Mouse (Mus musculus) monocyte, adult 5-6 weeks (primary cell): ENCODE results near the gene Mex3d. TPM values are rescaled to one million over a fixed set of nuclear protein-coding genes. Genes with fewer than 3 reads are reported as not detected.

Experiments
- ATAC-seq: fragments of 153-309, 156-312 bp; replicated peaks from 2 replicates; pipeline ENCODE4 v1.8.0; 2017; ENCODE audit warnings: mild to moderate bottlenecking; ENCODE audit not compliant: low TSS enrichment, insufficient number of reproducible peaks, severe bottlenecking, poor library complexity, low FRiP score
- total RNA-seq: library from RNA; stranded (forward); fragments of 200-1000, 200-491, 200-594 nt; gene quantifications from 3 replicates; pipeline ENCODE4 v1.2.3, GENCODE M21; 2017

Gene Mex3d
- total RNA-seq, 1 experiment from 2014 or later, result 4.1 TPM

GRCm38 (mm10) chr10:80392687-80393086 is 5.2 kb upstream of the Mex3d start:
- no peak for ATAC-seq

- no peak for ATAC-seq
Observed at GRCm38 (mm10) chr10:80390697-80391096, 3.2 kb upstream of the Mex3d start.

GRCm38 (mm10) chr10:80389185-80389708 is 1.8 kb upstream of the Mex3d start:
- ATAC-seq, result no peak

- no peak for ATAC-seq
Observed at GRCm38 (mm10) chr10:80388731-80389130, 1.3 kb upstream of the Mex3d start.

GRCm38 (mm10) chr10:80386735-80387471 is 556 bp downstream of the Mex3d start:
- no peak for ATAC-seq

GRCm38 (mm10) chr10:80385811-80386734 is 1.4 kb downstream of the Mex3d start:
- ATAC-seq, result no peak

GRCm38 (mm10) chr10:80385310-80385709 is 2.1 kb downstream of the Mex3d start:
- ATAC-seq, result no peak

GRCm38 (mm10) chr10:80384709-80385108 is 2.8 kb downstream of the Mex3d start:
- no peak for ATAC-seq

GRCm38 (mm10) chr10:80384115-80384639 is 3.3 kb downstream of the Mex3d start:
- ATAC-seq, result no peak

GRCm38 (mm10) chr10:80383431-80383830 is 4.0 kb downstream of the Mex3d start:
- ATAC-seq, result no peak

GRCm38 (mm10) chr10:80382641-80383365 is 4.7 kb downstream of the Mex3d start:
- no peak for ATAC-seq

- no peak for ATAC-seq
Observed at GRCm38 (mm10) chr10:80377716-80378115, 9.7 kb downstream of the Mex3d start.

- ATAC-seq, result peak; percentile 96
Observed at GRCm38 (mm10) chr10:80376160-80376559, 11.3 kb downstream of the Mex3d start.

GRCm38 (mm10) chr10:80374063-80374462 is 13.4 kb downstream of the Mex3d start:
- ATAC-seq, result no peak

- ATAC-seq, result no peak
Observed at GRCm38 (mm10) chr10:80372706-80373105, 14.8 kb downstream of the Mex3d start.

- ATAC-seq, result no peak
Observed at GRCm38 (mm10) chr10:80371983-80372382, 15.5 kb downstream of the Mex3d start.

- no peak for ATAC-seq
Observed at GRCm38 (mm10) chr10:80371411-80371966, 16.0 kb downstream of the Mex3d start.

GRCm38 (mm10) chr10:80369995-80370747 is 17.3 kb downstream of the Mex3d start:
- no peak for ATAC-seq
